Mouse (Mus musculus) embryonic stem cell, embryonic (primary cell): Measurements from ENCODE around the gene Atp10b.

Experiments
- CTCF ChIA-PET, 4 experiments: fragments of 300-600 bp in 2 of 4; fragments of 350-600 bp in 2 of 4; sonication (Branson Sonifier 250); formaldehyde crosslinking; loops; one replicate each; lab custom pipeline; 2022; ENCODE audit warnings: inconsistent platforms in 2 of 4; lab: Charles Lee
- POLR2A ChIA-PET, 4 experiments: fragments of 300-600 bp in 2 of 4; fragments of 350-600 bp in 2 of 4; sonication (Branson Sonifier 250); formaldehyde crosslinking; loops; one replicate each; lab custom pipeline; 2022; ENCODE audit warnings: antibody characterized with exemption in 4 of 4, inconsistent platforms in 1 of 4; lab: Charles Lee

Atp10b gene

DNA sequence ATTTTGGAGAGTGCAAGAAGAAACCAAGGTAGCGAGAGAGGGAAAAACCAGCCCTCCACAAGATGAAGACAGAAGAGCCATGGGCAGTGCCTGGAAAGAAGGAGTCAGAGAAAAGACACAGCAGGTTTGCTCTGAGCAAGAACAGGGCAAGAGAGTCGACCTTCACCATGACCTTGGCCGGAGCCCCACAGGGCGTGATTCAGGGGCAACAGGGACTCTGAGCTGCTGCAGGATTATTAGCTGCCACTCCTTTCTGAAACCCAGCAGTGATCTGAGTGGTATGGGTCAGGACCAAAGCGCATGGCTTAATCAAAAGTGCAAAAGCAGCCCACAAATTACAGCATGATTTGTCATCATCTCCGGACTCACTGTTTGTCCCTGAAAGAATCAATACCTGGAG, 36.6 kb downstream of the Atp10b start:
- ChIA-PET CTCF (no interaction called here), POLR2A (no interaction called here)

DNA sequence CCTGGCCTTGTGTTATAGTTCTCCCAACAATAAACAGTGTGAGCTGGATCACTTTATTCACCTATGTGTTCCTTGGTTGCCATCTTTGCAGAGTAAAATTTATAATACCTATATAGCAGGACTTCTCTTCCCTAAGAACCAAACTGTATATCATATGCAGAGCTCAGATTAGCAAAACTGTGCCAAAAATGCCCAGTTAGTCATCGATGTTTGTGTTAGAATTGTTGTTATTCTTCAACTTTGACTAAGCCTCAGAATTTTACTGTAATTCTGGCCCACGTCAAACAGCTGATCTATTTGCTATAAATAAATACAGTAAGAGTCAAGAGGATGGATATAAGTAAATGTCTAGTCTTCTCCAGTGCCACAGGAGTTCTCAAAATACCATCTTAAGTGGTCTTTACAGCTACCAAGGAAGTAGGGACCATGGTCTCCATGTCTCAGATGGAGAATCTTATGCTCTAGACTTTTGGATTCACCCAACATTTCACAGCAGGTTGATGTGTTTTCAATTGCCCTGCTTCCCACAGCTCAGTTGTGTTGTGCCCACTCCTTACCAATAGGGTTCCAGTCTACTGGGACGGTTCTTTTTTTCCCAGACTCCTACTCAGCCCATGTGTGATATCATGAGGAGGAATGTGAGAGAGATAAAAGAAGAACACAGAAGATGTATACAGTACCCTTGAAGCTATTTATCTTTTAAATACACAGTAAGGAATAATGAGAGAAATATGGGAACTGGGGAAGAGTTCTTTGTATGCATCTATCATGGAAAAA, 40.3 kb downstream of the Atp10b start:
- ChIA-PET CTCF (interaction anchor here in 1 of 4 experiments (0.6 kb wide), 1 partner anchor 9 kb away, joined by 7 read pairs; no protein-coding TSS in a partner anchor), POLR2A (no interaction called here)

DNA sequence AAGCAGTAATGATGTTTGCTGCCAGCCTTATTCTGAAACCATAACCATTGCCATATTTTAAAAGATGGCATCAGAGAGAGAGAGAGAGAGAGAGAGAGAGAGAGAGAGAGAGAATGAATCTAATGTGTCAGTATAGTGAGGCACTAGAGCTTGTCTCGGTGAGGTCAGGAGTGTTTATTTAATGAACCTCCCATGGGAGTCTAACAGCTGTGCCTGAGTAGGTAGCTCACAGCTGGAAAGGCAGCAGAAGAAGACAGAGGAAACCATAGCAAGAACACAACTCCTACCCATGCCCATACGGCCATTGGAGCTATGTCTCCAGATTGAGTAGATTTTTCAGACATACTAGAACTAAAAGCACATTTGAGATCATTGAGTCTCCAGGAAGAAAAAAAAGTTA, 49.1 kb downstream of the Atp10b start:
- ChIA-PET CTCF (interaction anchor here in 2 of 4 experiments (0.6 to 0.7 kb wide), 2 partner anchors 9 kb away, joined by 6 to 7 read pairs; no protein-coding TSS in a partner anchor), POLR2A (no interaction called here)

DNA sequence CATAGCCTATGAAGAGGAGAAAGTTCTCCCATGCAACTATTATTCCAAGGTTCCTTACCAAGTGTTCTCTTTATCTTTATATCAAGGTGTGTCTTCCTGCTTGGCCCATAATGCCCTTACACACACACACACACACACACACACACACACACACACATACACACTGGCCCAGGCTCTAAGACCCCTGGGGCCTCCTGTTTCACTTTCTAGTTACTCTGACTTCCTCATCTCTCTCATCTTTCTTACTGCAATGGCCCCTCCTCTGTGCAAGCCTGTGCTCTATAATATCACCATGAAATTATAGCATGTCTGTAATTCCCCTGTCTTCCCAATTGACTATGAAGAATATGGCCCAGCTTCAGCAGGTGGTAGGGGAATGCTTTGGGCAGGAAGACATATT, 49.7 kb downstream of the Atp10b start:
- POLR2A ChIA-PET = no interaction called here
- CTCF ChIA-PET = interaction anchor here in 2 of 4 experiments (0.6 to 0.7 kb wide), 2 partner anchors 9 to 10 kb away, joined by 6 to 7 read pairs; no protein-coding TSS in a partner anchor

DNA sequence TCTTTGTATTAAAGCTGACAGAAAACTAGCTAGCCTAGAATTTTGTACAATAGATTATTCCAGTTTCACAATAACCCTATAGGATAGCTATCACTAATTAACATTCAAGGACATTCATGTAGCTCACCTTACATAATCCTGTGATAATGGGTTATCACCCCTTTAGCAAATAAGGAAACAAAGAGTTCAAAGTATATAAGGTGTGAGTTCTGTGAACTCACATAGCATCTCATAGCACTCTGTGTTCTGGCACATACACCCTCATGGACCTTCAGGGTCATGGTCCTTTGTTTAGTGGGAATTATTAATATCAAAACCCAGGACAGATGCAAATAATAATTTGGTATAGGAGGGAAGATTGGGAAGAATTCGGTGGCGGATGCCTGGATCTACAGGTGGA, 50.4 kb downstream of the Atp10b start:
- ChIA-PET POLR2A (no interaction called here), CTCF (no interaction called here)

DNA sequence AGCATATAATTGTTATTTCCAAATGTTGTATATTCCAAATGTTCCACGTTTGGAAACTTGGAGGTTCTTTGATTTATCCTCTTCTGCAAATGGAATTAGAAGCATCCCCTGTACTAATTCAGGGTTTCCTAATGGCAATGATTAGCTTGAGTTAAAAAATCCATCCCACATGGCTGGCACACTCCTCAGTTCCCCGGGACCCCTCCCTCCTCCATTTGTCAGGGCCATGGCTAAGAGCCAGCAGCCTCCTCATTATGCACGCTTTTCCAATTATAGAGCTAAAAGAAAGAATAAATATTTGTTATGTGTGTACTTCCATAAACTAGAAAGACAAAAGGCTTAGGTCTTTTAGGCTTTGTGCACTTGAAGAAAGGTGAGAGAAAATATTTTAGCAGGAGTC, 53.9 kb downstream of the Atp10b start:
- CTCF ChIA-PET = interaction anchor here in 1 of 4 experiments (0.7 kb wide), 1 partner anchor 21 kb away, joined by 3 read pairs; no protein-coding TSS in a partner anchor

DNA sequence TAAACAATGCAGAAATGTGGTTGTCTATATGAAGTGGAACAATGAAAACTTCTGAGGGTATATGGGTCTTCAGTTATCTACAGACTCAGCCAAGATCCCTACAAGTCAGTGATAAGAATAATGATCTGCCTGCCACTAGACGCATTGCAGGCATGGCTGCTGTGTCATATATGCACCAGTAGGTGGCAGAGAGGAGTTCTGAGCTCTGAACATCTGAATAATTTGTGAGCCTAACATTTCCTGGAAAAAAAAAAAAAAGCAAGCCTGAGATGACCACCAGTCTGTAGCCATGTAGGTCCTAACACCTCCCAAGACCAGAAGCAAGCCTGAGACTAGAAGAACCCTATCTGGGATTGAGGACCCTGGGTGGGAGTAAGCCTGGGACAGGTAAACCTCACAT, 63.5 kb downstream of the Atp10b start:
- ChIA-PET POLR2A (no interaction called here), CTCF (interaction anchor here in 2 of 4 experiments (0.6 to 1.9 kb wide), 5 partner anchors 10 to 704 kb away, joined by 3 to 6 read pairs (median 3); no protein-coding TSS in a partner anchor)

More for the DNA sequence above, 53.9 kb downstream of the Atp10b start:
- POLR2A ChIA-PET = no interaction called here

DNA sequence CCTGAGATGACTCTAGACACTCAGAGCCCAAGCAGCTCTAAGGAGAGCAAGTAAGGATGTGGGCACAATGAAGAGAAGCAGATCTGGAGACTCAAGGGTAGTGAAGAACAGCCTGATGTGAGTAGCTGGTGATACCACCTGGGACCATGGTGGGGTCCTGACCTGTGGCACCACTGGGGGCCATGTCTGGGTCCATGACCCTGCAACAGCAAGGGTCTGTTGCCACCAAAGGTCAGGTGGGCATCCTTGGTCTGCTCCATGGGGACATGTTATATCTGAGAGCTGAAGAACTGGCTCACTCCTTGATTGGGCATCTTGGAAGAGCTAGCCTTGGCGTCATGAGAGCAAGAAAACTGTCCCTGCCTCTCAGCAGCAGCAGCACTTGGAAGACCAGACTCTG, 64.1 kb downstream of the Atp10b start:
- CTCF ChIA-PET = interaction anchor here in 1 of 4 experiments (1.2 to 1.9 kb wide), 2 partner anchors 11 to 51 kb away, joined by 3 to 6 read pairs; no protein-coding TSS in a partner anchor
- POLR2A ChIA-PET = no interaction called here

DNA sequence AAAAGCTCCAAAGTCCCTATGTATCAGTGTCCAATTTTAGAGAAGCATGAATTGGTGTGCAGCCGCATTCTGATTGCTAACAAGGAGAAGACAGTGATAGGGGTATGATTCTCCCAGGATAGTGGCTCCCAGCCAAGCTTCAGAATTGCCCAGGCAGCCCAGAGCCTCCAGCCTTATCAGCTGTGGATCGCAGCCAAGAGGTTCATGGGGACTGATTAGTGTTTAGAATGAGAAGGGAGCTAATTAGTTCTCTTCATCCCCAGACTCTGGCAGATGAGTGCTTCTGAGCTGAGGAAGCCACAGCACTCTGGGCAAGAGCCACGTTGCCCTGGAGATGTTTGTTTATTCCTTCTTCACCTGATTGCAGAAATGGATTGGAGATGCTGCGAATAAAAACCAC, 67.3 kb downstream of the Atp10b start:
- ChIA-PET POLR2A (no interaction called here), CTCF (interaction anchor here in 3 of 4 experiments (0.6 to 0.9 kb wide), 3 partner anchors 179 to 1519 kb away, joined by 3 to 6 read pairs (median 3); no protein-coding TSS in a partner anchor)

DNA sequence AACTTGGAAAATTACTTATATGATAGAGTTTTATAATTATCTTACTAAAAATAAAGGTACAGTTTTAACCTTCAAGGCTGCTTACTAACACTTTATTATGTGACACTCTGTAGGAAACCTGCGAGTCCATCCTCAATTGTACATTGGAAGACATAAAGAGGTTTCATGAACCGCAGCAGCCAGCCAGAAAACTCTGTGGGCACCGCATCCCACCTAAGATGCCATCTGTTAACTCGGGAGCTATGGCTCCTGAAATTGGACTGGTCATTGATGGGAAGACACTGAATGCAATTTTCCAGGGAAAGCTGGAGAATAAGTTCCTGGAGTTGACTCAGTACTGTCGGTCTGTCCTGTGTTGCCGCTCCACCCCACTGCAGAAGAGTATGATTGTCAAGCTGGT, 80.6 kb downstream of the Atp10b start:
- ChIA-PET CTCF (no interaction called here), POLR2A (no interaction called here)

DNA sequence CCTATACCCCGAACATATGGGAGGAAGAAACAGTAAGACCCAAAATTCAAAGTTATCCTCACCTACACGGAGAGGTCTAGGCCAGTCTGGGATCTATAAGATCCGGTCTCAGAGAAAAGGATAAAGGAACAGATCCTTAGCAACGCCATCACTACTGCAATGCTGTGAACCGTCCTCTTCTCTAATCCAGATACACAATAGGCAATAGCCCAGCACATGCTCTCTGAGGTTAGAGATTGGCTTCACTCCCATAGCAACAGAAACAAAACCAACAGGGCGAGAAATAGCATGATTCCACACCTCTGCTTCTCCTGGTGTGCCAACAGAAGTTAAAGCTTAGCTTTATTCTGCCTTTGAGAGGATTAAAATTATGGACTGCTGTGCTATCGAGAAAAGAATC, 82.4 kb downstream of the Atp10b start:
- ChIA-PET CTCF (no interaction called here), POLR2A (no interaction called here)

DNA sequence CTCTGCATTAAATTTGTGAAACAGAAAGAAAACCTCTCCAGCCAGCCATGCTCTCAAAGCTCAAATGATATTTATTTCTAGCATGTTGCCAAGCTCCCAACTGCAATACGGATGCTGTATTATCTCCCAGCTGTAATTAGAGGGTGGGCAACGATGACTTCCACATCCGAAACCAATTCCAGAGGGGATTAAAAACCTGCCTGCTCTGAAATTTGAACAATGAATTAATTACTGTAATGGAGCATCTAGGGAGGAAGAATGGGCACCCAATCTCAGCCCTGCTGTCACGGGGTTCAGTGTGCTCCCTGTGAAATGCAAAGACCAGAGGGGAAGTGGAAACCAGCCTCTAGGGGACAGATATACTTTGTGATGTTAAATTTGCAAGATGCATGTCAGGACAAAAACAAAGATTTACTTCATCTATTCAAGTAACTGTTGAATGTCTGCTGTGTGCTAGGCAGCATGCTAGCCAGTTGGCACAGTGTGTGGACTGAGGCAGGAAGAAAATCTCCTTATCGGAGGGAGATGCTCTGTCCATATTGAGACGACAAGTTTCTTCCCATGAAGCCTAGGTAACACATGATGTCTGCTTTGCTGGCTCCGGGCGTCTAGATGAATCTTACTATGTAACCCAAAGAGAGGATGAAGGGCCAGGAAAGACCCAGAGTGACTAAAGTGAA, 86.8 kb downstream of the Atp10b start:
- ChIA-PET POLR2A (no interaction called here), CTCF (no interaction called here)

DNA sequence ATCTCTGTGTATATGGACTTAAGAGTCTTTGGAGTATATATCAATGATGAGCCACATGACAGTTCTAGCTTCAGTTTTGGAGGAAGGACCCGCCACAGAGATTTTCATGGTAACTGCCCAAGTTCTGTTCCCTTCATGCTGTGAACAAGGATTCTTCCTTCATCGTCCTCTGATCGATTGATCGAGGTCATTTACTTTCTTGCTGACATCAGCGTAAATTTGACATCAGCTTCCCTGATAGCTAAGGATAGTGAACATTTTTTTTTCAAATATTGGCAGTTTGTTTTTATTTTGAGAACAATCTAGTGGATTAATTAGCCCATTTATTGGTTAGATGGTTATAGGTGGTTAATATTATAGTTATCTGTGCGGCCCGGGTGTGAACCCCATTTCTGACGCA, 90.1 kb downstream of the Atp10b start:
- POLR2A ChIA-PET = no interaction called here
- CTCF ChIA-PET = no interaction called here

DNA sequence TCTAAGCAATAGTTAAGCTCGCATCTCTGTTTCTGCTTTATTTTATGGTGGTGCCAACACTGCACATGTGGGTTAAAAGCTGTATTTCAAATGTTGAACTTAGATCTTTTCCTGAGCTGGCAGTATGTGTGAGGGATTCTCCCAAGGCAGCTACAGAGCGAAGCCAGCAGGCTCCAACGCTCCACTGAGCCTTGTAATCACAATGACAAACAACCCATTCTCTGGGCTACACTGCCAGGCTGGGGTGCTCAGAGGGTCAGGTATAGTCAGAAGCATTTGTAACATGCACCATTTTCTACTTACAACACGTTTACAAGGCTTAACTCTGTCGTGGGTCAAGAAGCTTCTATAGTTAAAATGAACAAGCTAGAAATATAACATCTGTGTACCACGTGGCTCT, 103.4 kb downstream of the Atp10b start:
- POLR2A ChIA-PET = interaction anchor here in 1 of 4 experiments (0.7 kb wide), 2 partner anchors 12 to 19 kb away, joined by 3 read pairs; no protein-coding TSS in a partner anchor
- CTCF ChIA-PET = interaction anchor here in 1 of 4 experiments (1.7 kb wide), 1 partner anchor 11 kb away, joined by 4 read pairs; no protein-coding TSS in a partner anchor

DNA sequence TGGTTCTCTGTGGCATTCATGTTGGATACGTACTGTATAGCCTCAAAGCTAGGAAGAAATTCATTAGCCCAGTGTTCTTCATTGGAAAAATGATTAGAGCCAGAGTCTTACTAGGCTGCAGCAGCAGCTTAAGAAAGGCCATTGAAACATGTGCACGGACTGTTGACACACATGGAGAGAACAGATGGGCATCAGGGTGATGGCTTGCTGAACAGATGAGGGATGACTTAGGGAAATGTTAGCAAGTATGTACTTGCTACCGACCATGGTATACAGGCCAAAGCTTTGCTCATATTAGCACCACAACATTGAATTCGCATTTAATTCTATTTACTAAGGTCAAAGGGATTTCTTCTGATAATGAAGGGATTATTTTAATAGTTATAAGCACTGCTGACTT, 105.6 kb downstream of the Atp10b start:
- POLR2A ChIA-PET = no interaction called here
- CTCF ChIA-PET = interaction anchor here in 1 of 4 experiments (0.7 kb wide), 1 partner anchor 1761 kb away, joined by 3 read pairs; no protein-coding TSS in a partner anchor

DNA sequence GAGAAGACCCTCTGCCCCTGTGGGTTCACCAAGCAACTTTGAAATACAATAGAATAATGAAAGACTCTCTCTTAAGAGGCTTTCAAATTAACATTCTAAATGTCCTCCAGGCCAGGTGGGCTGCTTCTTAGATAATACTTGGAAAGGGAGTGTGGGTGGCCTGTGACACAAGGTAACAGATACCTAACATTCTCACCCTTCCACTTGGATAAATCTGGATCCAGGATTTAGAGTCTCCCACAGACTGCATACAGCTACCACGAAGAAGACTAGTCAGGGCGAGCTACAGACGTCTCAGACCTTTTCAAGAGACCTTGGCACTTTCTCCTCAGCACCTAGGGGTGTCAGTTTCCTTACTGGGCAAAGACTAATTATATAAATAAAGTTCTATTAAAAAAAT, 107.6 kb downstream of the Atp10b start:
- POLR2A ChIA-PET = no interaction called here
- CTCF ChIA-PET = no interaction called here

DNA sequence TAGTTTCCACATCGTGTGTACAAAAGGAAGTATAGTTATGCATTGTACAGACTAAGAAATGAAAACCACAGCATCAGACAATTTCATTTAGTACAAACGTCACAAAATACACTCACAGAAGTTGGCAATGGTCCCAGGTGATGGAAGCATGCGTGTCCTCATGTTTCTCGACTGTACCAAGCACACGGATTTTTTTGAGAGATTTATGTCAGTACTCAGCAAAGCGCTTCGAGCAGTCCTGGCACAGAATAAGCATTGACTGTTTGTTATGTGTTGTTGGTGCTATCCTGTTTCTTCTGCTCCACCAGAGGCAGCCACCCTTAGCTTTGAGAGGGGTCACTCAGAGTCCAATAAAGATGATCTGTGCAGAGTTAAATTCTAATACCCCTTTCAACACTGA, 108.1 kb downstream of the Atp10b start:
- POLR2A ChIA-PET = no interaction called here
- CTCF ChIA-PET = no interaction called here

DNA sequence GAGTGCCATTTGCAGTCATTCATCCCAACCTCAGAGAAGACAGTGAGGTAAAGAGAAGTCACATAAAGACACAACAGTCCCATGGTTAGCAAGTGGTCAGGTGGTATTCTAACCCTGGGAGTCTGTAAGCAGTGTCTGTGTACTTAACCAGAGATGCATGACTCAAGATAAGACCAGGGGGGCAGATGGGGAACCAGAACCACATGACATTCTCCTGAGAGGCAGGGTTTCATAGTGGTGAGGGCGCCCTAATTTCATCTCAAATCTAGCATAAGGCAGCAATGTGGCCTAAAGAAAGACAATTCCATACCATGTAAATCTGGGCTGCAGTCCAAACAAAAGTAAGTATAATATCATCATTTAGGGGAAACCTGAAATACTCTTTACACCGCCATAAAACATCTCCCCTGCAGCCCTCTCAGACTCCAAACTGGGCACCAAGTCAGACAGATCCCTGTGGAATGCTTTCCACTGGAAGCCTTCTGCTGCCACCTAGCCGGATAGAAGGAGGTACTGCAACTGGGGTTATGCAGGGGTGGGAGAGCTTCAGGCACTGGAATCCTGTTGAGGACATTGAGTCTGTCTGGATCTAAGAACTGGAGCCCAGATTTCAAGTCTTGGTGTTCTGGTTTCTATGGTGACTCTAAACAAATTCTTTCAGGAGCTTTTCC, 114.0 kb downstream of the Atp10b start:
- POLR2A ChIA-PET = interaction anchor here in 1 of 4 experiments (0.6 kb wide), 1 partner anchor 455 kb away, joined by 7 read pairs; no protein-coding TSS in a partner anchor
- CTCF ChIA-PET = interaction anchor here in 3 of 4 experiments (0.5 to 1.6 kb wide), 8 partner anchors 10 to 265 kb away, joined by 3 to 6 read pairs (median 3); no protein-coding TSS in a partner anchor

DNA sequence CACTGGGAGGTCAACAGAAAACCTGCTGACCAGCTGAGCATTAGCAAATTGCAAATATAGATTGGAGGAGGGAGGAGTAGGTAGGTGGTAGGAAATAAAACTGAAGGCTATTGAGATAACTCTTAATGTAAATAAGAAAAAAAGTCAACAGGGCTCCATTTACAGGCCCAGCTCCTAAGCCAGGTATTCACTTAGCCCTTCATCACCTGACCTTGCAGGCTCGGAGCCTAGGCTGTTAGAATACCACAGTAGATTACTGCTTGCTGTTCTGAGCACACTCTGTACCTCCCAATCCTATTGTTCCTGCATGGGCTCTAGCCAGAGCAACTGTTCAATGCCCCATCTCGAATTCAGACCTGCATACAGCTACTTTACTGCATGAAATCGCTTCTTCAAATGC, 117.8 kb downstream of the Atp10b start:
- CTCF ChIA-PET = no interaction called here
- POLR2A ChIA-PET = no interaction called here
